Mouse (Mus musculus): Measurements from ENCODE around the gene Tmprss9.

DNA sequence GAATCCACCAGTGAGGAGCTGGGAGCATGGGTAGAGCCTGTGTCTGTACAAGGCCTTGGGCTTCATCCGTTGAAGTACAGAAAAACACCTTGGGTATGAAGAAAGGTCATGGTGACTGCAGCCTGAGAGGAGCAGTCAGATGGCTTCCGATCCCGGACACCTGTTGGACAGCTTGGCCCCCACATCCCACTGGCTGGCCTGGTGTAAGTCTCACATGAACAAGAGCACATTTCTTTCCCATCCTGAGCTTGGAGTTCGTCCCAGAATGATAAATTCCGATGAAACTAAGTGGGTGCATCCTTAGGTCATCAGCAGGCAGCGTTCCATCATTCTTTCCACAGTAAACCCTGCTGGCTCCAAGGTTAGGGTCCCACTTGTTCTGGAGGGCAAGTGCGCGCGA is 72.1 kb downstream of the Tmprss9 start:
- TF ChIP-seq POLR2A (IDR thresholded peaks at IDR 0.05; ENCODE audit: low read depth, low read length) (no peak), CTCF (conservative IDR thresholded peaks at IDR 0.05; ENCODE audit: insufficient read depth, insufficient read length, low read depth, low read length) (no peak)
